Comparison of ENCODE assay signal across 24 mouse cellular contexts in genomic region chr9:15705706-15706105, GRCm38 (mm10).
"Had no signal": no experiment of that assay in that cellular context is flagged by ENCODE, and none has a peak within 500 bp of the region (broad histone marks: within the 10 kb centered on the region; RNA-seq: fewer than 3 reads in every experiment).

No protein-coding gene starts in this region.

- H3K9ac ChIP-seq: heart, embryonic 12.5 days; hindbrain, embryonic 12.5 days; hindbrain, embryonic 14.5 days; limb, embryonic 13.5 days; limb, embryonic 15.5 days; liver, embryonic 13.5 days; liver, embryonic 15.5 days had no signal

- ATAC-seq: hindbrain, embryonic 16.5 days; inflammation-experienced regulatory T-cells, adult 6 months; intestine, postnatal 0 days had no signal

- H3K9me3 ChIP-seq: heart, embryonic 12.5 days; hindbrain, embryonic 10.5 days; hindbrain, embryonic 12.5 days; limb, embryonic 13.5 days; limb, embryonic 15.5 days; liver, embryonic 13.5 days; liver, embryonic 15.5 days had no signal

- H3K4me2 ChIP-seq: heart, embryonic 12.5 days; hindbrain, embryonic 12.5 days; hindbrain, embryonic 14.5 days; limb, embryonic 13.5 days; limb, embryonic 15.5 days; liver, embryonic 13.5 days; liver, embryonic 15.5 days had no signal

- H3K4me3 ChIP-seq: gastrocnemius, adult 2 months; heart, adult 2 months; heart, embryonic 12.5 days; hindbrain, embryonic 10.5 days; hindbrain, embryonic 12.5 days; layer of hippocampus, adult 2 months; left cerebral cortex, adult 2 months; limb, embryonic 13.5 days; limb, embryonic 15.5 days; liver, embryonic 13.5 days; liver, embryonic 15.5 days had no signal

- DNase-seq: gastrocnemius, adult 2 months; gastrocnemius, postnatal 10 days; gastrocnemius, postnatal 25 days; heart, adult 2 months; heart, postnatal 10 days; heart, postnatal 4 days; kidney, adult 18-20 months; kidney, adult 8-10 months; kidney, postnatal 10 days; kidney, postnatal 25 days; kidney, postnatal 4 days; liver, embryonic 13.5 days had no signal

- H3K27ac ChIP-seq: gastrocnemius, adult 2 months; heart, adult 2 months; hindbrain, embryonic 10.5 days; hindbrain, embryonic 12.5 days; hindbrain, embryonic 14.5 days; layer of hippocampus, adult 2 months; left cerebral cortex, adult 2 months; limb, embryonic 13.5 days; limb, embryonic 15.5 days; liver, embryonic 13.5 days; liver, embryonic 15.5 days had no signal

- H3K36me3 ChIP-seq: heart, embryonic 12.5 days; hindbrain, embryonic 10.5 days; hindbrain, embryonic 12.5 days; limb, embryonic 13.5 days; limb, embryonic 15.5 days; liver, embryonic 13.5 days; liver, embryonic 15.5 days had no signal

- H3K27me3 ChIP-seq: hindbrain, embryonic 12.5 days; limb, embryonic 13.5 days; limb, embryonic 15.5 days had no signal
